Mouse (Mus musculus): ENCODE measurements around the gene Olfr215. TPM values are rescaled to one million over a fixed set of nuclear protein-coding genes. Genes with fewer than 3 reads are reported as not detected.
"Not testable (repeated sequence)": the region's sequence is repeated elsewhere in the genome, so short reads cannot be mapped to it uniquely, and the experiment has no call there.

Olfr215 gene
- polyA plus RNA-seq, 1 experiment, result not detected

DNA sequence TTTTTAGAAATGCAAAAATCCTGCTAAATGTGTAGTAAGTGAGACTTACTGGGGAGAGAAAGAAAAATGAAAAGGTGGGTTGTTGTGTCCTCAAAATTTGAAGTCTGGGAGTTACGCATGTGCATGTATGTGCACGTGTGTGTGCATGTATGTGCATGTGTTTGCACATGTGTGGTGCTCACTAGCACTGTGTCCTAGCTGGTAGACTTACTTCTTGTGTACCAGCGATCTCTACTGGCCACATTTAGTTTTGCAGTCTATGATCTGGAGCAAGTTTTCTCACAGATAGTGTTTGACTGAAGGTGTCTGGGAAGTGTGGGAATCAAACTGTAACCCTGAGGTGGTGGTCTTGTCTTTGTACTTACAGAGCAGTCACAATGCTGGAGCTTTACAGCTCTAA is 14.2 kb downstream of the Olfr215 start:
- TF ChIP-seq CTCF (IDR thresholded peaks at IDR 0.05; ENCODE audit: borderline replicate concordance, insufficient read depth, low read length) (no peak; the same call in 1 of the 2 replicates), POLR2A (IDR thresholded peaks at IDR 0.05; ENCODE audit: low read depth, low read length) (no peak)
- Histone ChIP-seq H3K4me1 (ENCODE audit: control insufficient read depth, insufficient read depth, low read length) (no peaks in the 10 kb centered on the region), H3K27ac (ENCODE audit: insufficient read depth, low read length) (no peak overlapping the region), H3K4me3 (ENCODE audit: insufficient read depth, low read length) (no peak overlapping the region)

DNA sequence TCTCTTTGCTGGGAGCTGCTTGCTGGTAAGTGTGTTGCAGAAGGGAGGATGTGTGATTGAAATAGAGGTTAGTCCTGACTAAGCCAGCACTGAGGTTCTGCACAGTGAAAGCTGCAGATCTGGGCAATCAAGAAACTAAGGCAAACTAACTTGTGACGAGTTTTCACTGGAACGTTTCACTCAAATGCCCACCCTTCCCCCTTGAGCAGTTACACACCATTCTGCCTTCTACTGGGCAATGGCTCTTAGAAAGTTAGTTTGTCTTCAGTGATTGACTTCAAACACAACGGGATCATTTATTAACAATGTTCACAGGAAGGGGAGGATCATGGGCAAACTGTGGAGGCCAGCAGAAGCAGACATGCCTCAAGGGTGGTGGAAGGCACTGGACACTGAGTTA is 29.0 kb downstream of the Olfr215 start:
- Histone ChIP-seq H3K27ac (ENCODE audit: insufficient read depth, low read length) (no peak overlapping the region), H3K4me1 (ENCODE audit: control insufficient read depth, insufficient read depth, low read length) (no peaks in the 10 kb centered on the region), H3K4me3 (ENCODE audit: insufficient read depth, low read length) (no peak overlapping the region)
- TF ChIP-seq CTCF (IDR thresholded peaks at IDR 0.05; ENCODE audit: borderline replicate concordance, insufficient read depth, low read length) (no peak), POLR2A (IDR thresholded peaks at IDR 0.05; ENCODE audit: low read depth, low read length) (no peak)

DNA sequence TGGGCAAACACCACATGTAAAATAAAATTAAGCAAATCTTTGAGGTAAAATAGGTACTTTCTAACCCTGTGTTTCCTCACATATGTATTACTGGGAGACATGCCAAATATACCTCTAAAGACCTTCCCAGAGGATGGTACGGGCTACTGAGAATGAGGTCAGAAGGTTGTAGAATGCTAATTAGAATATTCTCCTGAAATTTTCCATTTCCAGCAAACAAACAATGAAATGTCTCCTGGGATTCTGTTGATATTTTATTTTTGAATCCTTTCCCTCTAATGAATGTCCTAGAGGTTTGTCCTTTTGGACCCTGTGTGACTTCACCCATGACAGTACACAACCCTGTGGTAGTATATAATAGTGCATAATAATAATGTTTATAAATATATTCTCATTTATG is 30.1 kb downstream of the Olfr215 start, which contains the start of gene Olfr214:
Gene Olfr214, plus strand, starts transcription at position 301 of the 400 bp plus-strand sequence.
- no peak within 1 kb of the TSS for H3K4me3 ChIP-seq (ENCODE audit: insufficient read depth, low read length)
- H3K4me1 ChIP-seq (ENCODE audit: control insufficient read depth, insufficient read depth, low read length), result no peaks in the 10 kb centered on the region
- no peak for TF ChIP-seq POLR2A (IDR thresholded peaks at IDR 0.05; ENCODE audit: low read depth, low read length)
- no peak for TF ChIP-seq CTCF (IDR thresholded peaks at IDR 0.05; ENCODE audit: borderline replicate concordance, insufficient read depth, low read length)

DNA sequence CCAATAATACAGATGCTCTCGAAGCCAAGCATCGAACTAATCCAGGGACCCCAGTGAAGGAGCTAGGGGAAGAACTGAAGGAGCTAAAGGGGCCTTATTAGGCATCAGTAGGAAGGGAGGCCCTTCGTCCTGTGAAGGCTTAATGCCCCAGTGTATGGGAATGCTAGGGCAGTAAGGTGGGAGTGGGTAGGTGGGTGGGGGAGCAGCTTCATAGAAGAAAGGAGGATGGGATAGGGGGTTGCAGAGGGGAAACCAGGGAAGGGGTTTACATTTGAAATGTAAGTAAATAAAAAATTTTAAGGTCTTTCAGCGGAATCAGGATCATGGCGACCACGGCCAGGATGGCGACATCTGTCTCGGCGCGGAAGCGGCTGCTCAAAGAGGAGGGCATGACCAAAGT is 33.2 kb downstream of the Olfr215 start, which contains the start of gene Gm5580:
Gene Gm5580, plus strand, starts transcription at position 301 of the 400 bp plus-strand sequence.
- H3K4me1 ChIP-seq (ENCODE audit: control insufficient read depth, insufficient read depth, low read length); H3K27ac ChIP-seq (ENCODE audit: insufficient read depth, low read length); H3K4me3 ChIP-seq (ENCODE audit: insufficient read depth, low read length): not testable (repeated sequence)

More for the DNA sequence above, 30.1 kb downstream of the Olfr215 start, which contains the start of gene Olfr214:
- H3K27ac ChIP-seq (ENCODE audit: insufficient read depth, low read length), result no peak within 1 kb of the TSS

DNA sequence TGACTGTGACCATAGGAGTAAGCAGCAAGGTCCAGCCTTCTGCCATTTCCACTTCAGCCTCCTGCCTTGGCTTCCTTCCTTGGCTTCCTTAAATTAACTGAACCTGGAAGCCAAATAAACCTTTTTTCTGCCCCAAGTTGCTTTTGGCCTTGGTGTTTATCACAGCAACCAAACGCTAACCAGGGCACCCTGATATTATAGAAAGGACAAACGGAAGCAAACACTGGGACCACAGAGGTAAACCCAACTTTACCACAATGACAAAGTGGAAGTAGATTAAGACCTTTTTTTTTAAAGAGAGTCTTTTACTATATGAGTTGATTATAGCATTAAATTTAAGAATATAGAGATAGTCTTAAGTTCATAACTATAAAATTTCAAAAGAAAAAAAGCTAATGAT is 41.5 kb downstream of the Olfr215 start:
- no peak overlapping the region for H3K4me3 ChIP-seq (ENCODE audit: insufficient read depth, low read length)
- H3K4me1 ChIP-seq (ENCODE audit: control insufficient read depth, insufficient read depth, low read length), result no peaks in the 10 kb centered on the region
- TF ChIP-seq CTCF (IDR thresholded peaks at IDR 0.05; ENCODE audit: borderline replicate concordance, insufficient read depth, low read length), result no peak
- TF ChIP-seq POLR2A (IDR thresholded peaks at IDR 0.05; ENCODE audit: low read depth, low read length), result no peak
- H3K27ac ChIP-seq (ENCODE audit: insufficient read depth, low read length), result no peak overlapping the region

DNA sequence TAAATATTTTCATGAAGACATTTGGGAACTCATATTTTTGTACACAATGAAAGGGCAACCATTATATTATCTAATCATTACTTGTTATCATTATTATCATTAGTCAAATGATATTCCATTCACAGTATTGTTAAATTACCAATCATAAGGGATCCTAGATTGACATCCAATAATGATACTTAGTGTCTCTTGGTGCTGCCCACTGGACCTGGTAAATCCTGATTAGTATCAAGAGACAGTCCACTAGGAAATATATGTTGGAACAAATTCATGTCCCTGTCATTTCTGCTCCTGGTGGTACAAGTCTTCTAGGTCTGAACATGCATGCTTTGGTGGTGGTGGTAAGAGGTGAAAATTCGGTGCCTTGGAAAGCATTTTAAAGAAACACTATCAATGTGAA is 45.8 kb downstream of the Olfr215 start, which contains the start of gene Olfr213:
Gene Olfr213, plus strand, starts transcription at position 301 of the 400 bp plus-strand sequence.
- no peak within 1 kb of the TSS for H3K4me3 ChIP-seq (ENCODE audit: insufficient read depth, low read length)
- H3K27ac ChIP-seq (ENCODE audit: insufficient read depth, low read length), result no peak within 1 kb of the TSS
- no peaks in the 10 kb centered on the region for H3K4me1 ChIP-seq (ENCODE audit: control insufficient read depth, insufficient read depth, low read length)
- TF ChIP-seq POLR2A (IDR thresholded peaks at IDR 0.05; ENCODE audit: low read depth, low read length) (no peak), CTCF (IDR thresholded peaks at IDR 0.05; ENCODE audit: borderline replicate concordance, insufficient read depth, low read length) (no peak)

Other genes with a start within 250 kb of the Olfr215 start
- 33.0 and 47.5 TPM in 2 replicates for gene March8, start 246.2 kb downstream of the Olfr215 start, polyA plus RNA-seq (2011; ENCODE audit: insufficient read length, low read depth, missing spikeins)
- 0.44 TPM in 1 of 2 replicates, not detected in the other for gene Alox5, start 123.0 kb downstream of the Olfr215 start, polyA plus RNA-seq (2011; ENCODE audit: insufficient read length, low read depth, missing spikeins)
- gene Olfr211, start 95.1 kb downstream of the Olfr215 start, polyA plus RNA-seq (2011; ENCODE audit: insufficient read length, low read depth, missing spikeins), result not detected in 2 replicates
- gene Olfr212, start 77.7 kb downstream of the Olfr215 start, polyA plus RNA-seq (2011; ENCODE audit: insufficient read length, low read depth, missing spikeins), result not detected in 2 replicates
- gene Olfr213, start 45.7 kb downstream of the Olfr215 start, polyA plus RNA-seq (2011; ENCODE audit: insufficient read length, low read depth, missing spikeins), result not detected in 2 replicates
- not detected in 2 replicates for gene Gm5580, start 33.1 kb downstream of the Olfr215 start, polyA plus RNA-seq (2011; ENCODE audit: insufficient read length, low read depth, missing spikeins)
- not detected in 2 replicates for gene Olfr214, start 30.0 kb downstream of the Olfr215 start, polyA plus RNA-seq (2011; ENCODE audit: insufficient read length, low read depth, missing spikeins)
- 28.4 and 49.7 TPM in 2 replicates for gene Zfp422, start 44.8 kb upstream of the Olfr215 start, polyA plus RNA-seq (2011; ENCODE audit: insufficient read length, low read depth, missing spikeins)
- gene Depp1, start 66.4 kb upstream of the Olfr215 start, polyA plus RNA-seq (2011; ENCODE audit: insufficient read length, low read depth, missing spikeins), result not detected in 2 replicates
- 0.65 and 2.0 TPM in 2 replicates for gene Rassf4, start 89.8 kb upstream of the Olfr215 start, polyA plus RNA-seq (2011; ENCODE audit: insufficient read length, low read depth, missing spikeins)
- not detected in 2 replicates for gene Tmem72, start 132.7 kb upstream of the Olfr215 start, polyA plus RNA-seq (2011; ENCODE audit: insufficient read length, low read depth, missing spikeins)